Mouse (Mus musculus): ENCODE data around the gene Ppil6. TPM values are rescaled to one million over a fixed set of nuclear protein-coding genes. Genes with fewer than 3 reads are reported as not detected.

Gene Ppil6
- polyA plus RNA-seq, 1 experiment from 2014 or later, result 1.4 TPM

DNA sequence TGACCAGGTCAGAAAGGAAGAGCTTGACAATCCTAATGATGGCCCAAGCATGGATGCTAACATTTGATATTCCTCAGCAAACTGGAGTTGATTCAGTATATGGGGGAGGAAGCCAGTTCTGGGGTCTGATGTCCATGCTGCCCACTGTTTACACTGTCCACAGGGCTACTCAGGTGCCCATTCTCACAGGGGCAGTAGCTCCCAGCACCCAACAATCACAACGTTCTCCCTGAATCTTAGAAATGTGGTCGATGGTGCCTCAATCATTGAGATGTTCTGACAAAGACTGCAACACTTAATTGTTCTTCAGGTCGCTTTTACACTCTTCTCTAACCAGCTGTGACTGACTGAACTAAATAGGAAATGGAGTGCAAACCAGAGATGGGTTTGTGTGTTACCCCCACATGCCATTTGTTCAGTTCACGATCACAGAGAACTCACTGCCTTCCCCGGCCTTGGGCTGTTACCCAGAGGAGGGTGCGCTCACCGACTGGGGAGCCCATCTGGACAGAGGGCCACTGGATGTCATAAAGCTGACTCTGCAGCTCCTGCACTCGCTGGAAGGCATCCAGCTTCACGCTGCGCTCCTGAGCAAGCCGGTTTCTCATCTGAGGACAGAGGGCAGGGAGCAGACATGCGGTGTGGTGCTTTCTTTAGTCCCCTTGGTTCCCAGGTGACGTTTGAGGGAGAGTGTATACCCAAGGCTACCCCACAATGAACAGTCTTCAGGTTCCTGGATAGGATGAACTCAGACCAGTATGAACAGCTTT lies 56.3 kb downstream of the Ppil6 start:
- Histone ChIP-seq H3K4me2 (ENCODE audit: low read depth, low read length) (no peak overlapping the region), H3K27ac (ENCODE audit: low read length) (no peak overlapping the region), H3K9me3 (replicated peaks; ENCODE audit: control insufficient read depth, low read length) (peaks cover 11% of the 10 kb centered on the region), H3K4me3 (ENCODE audit: low read length) (no peak overlapping the region), H3K4me1 (ENCODE audit: control insufficient read depth, insufficient read depth, low read length) (peaks cover 7% of the 10 kb centered on the region), H3K27me3 (ENCODE audit: control insufficient read depth, insufficient read depth, low read length) (no peaks in the 10 kb centered on the region), H3K36me3 (ENCODE audit: control insufficient read depth, insufficient read depth) (peaks cover 3% of the 10 kb centered on the region; the same call in 1 of the 2 replicates), H3K9ac (ENCODE audit: low read length) (no peak overlapping the region)
- 63% methylated on average over 13 of the region's 13 CpGs for WGBS
- no peak for ATAC-seq (replicated peaks; ENCODE audit: extremely low read depth, insufficient read depth, low FRiP score)

DNA sequence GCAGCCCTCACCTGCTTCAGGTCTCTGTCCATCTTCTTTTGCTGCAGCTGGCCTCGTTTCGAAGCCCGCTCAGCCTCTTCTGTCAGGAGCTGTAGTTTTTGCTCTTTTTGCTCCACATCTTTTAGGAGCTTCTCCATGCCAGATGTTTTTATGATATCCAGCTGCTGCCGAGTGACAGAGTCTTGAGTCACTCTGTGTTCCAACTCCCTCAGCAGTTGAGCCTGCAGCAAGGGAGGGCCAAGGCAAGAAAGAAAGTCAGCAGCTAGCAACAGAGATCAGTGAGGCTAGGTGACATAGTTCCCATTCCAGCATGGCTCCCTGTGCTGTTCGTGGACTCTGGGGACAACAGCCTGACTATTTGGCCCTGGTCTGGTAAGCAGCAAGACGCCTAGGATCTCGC lies 60.5 kb downstream of the Ppil6 start:
- Histone ChIP-seq H3K9me3 (replicated peaks; ENCODE audit: control insufficient read depth, low read length) (peaks cover 11% of the 10 kb centered on the region), H3K9ac (ENCODE audit: low read length) (no peak overlapping the region), H3K4me3 (ENCODE audit: low read length) (no peak overlapping the region), H3K27me3 (ENCODE audit: control insufficient read depth, insufficient read depth, low read length) (no peaks in the 10 kb centered on the region), H3K27ac (ENCODE audit: low read length) (no peak overlapping the region), H3K4me1 (ENCODE audit: control insufficient read depth, insufficient read depth, low read length) (peaks cover 8% of the 10 kb centered on the region), H3K36me3 (ENCODE audit: control insufficient read depth, insufficient read depth) (peaks cover 3% of the 10 kb centered on the region; the same call in 1 of the 2 replicates), H3K4me2 (ENCODE audit: low read depth, low read length) (no peak overlapping the region)
- 70% methylated on average over 7 of the region's 7 CpGs for WGBS
- no peak for ATAC-seq (replicated peaks; ENCODE audit: extremely low read depth, insufficient read depth, low FRiP score)

DNA sequence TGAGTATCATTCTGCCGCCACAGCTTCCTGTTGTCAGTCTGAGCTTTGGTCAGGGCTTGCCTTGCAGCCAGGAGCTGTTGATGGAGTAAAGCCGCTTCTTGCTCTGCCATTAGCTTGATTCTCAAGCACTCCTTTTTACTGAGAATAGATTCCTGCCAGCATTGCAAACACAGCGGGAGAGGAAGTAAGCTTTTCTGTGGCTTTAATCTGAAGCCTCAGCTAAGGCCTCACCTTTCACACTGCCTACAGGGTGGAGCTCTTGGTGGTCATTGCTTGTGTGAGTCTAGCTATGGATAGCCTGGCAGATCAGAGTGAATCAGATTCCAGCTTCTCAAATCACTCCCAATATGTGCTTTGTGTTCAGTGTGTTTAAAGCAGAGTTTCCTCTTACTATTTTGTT lies 62.1 kb downstream of the Ppil6 start:
- peaks cover 3% of the 10 kb centered on the region; the same call in 1 of the 2 replicates for H3K36me3 ChIP-seq (ENCODE audit: control insufficient read depth, insufficient read depth)
- H3K4me2 ChIP-seq (ENCODE audit: low read depth, low read length), result no peak overlapping the region
- H3K4me3 ChIP-seq (ENCODE audit: low read length), result no peak overlapping the region
- no peaks in the 10 kb centered on the region for H3K27me3 ChIP-seq (ENCODE audit: control insufficient read depth, insufficient read depth, low read length)
- WGBS, result 40% methylated on average over 3 of the region's 3 CpGs
- H3K4me1 ChIP-seq (ENCODE audit: control insufficient read depth, insufficient read depth, low read length), result peaks cover 8% of the 10 kb centered on the region
- H3K9me3 ChIP-seq (replicated peaks; ENCODE audit: control insufficient read depth, low read length), result peaks cover 11% of the 10 kb centered on the region
- peak overlapping the region; percentile 59; the same call in 1 of the 2 replicates for H3K27ac ChIP-seq (ENCODE audit: low read length)
- ATAC-seq (replicated peaks; ENCODE audit: extremely low read depth, insufficient read depth, low FRiP score), result no peak
- no peak overlapping the region for H3K9ac ChIP-seq (ENCODE audit: low read length)

DNA sequence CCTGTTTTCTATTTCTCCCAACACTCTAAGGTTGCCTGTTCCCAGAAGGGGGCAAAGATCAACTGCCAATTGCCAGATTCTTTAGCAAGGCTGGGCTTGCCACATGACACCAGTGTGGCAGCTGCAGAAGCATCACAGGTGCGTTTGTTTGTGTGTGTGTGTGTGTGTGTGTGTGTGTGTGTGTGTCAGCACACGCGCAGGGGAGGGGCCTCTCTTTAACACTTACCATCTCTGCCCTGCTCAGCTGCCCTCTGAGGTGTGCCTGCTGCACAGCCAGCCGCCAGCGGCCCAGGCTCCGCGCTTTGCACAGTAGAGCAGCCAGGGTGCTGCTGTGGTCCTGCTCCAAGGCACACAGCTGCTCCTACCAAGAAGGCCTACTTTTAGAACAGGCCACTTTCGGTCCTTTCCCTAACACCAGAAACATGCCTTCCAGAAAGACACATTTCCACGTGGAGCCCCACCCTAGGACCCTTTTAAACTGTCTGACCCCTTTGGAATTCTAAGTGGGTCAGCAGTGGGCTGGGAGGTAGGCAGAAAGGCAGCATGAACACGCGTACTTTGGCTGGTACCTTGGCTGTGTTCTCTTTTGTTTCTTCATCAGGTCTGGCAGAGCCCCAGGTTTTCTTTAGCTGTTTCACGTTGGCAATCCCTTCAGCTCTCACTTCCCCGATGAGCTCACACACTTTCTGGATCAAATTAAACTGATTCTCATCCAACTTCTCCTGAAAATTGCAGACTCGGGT lies 62.8 kb downstream of the Ppil6 start:
- Histone ChIP-seq H3K9ac (ENCODE audit: low read length) (no peak overlapping the region), H3K4me1 (ENCODE audit: control insufficient read depth, insufficient read depth, low read length) (peaks cover 8% of the 10 kb centered on the region), H3K36me3 (ENCODE audit: control insufficient read depth, insufficient read depth) (peaks cover 3% of the 10 kb centered on the region; the same call in 1 of the 2 replicates), H3K27ac (ENCODE audit: low read length) (peak overlapping the region; percentile 61), H3K4me3 (ENCODE audit: low read length) (no peak overlapping the region), H3K4me2 (ENCODE audit: low read depth, low read length) (no peak overlapping the region), H3K27me3 (ENCODE audit: control insufficient read depth, insufficient read depth, low read length) (no peaks in the 10 kb centered on the region), H3K9me3 (replicated peaks; ENCODE audit: control insufficient read depth, low read length) (peaks cover 11% of the 10 kb centered on the region)
- 39% methylated on average over 14 of the region's 14 CpGs for WGBS
- peak; percentile 72 for ATAC-seq (replicated peaks; ENCODE audit: extremely low read depth, insufficient read depth, low FRiP score)

DNA sequence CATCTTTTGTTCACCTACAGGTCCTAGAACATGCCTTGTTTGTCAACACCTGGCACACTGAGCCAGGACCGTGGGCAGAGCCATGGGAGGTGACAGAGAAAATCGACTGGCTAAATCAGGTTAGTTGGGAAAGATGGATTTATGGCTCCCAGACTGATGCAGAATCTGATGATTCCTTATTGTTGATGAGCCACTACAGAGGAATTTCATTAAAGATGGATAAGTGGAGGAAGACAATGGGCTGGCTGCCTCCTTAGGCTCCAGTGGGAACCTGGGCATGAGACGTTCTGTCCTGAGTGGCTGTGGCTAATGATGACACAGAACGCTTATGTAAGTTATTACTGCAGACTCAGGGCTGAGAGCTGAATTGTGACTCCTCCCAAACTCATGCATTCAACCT lies 63.5 kb downstream of the Ppil6 start:
- Histone ChIP-seq H3K9ac (ENCODE audit: low read length) (no peak overlapping the region), H3K27me3 (ENCODE audit: control insufficient read depth, insufficient read depth, low read length) (no peaks in the 10 kb centered on the region), H3K4me3 (ENCODE audit: low read length) (no peak overlapping the region), H3K36me3 (ENCODE audit: control insufficient read depth, insufficient read depth) (peaks cover 3% of the 10 kb centered on the region; the same call in 1 of the 2 replicates), H3K4me1 (ENCODE audit: control insufficient read depth, insufficient read depth, low read length) (peaks cover 8% of the 10 kb centered on the region), H3K9me3 (replicated peaks; ENCODE audit: control insufficient read depth, low read length) (peaks cover 8% of the 10 kb centered on the region), H3K27ac (ENCODE audit: low read length) (peak overlapping the region; percentile 61), H3K4me2 (ENCODE audit: low read depth, low read length) (no peak overlapping the region)
- no peak for ATAC-seq (replicated peaks; ENCODE audit: extremely low read depth, insufficient read depth, low FRiP score)
- WGBS, result 70% methylated on average over 4 of the region's 4 CpGs

DNA sequence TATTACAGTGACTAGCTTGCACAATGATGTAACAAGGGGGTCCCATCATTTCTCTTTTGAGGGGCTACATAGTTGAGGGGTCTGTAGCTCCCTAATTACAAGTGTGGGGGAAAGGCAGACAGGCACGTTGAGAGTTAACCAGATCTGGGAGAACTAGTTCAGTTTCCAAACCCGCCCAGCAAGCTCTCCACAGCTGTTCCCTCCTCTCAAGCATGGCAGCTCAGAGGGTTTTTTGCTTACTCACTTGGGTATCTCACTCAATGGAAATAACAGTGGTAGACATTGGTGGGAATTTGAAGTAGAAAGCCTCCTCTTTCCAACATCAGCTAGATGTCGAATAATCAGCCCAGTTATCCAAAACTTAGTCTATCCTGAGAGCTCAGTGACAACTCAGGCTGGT lies 64.8 kb downstream of the Ppil6 start:
- no peak for ATAC-seq (replicated peaks; ENCODE audit: extremely low read depth, insufficient read depth, low FRiP score)
- no peaks in the 10 kb centered on the region for H3K36me3 ChIP-seq (ENCODE audit: control insufficient read depth, insufficient read depth)
- no peaks in the 10 kb centered on the region for H3K27me3 ChIP-seq (ENCODE audit: control insufficient read depth, insufficient read depth, low read length)
- no peak overlapping the region for H3K4me3 ChIP-seq (ENCODE audit: low read length)
- no peak overlapping the region for H3K9ac ChIP-seq (ENCODE audit: low read length)
- H3K4me2 ChIP-seq (ENCODE audit: low read depth, low read length), result no peak overlapping the region
- H3K4me1 ChIP-seq (ENCODE audit: control insufficient read depth, insufficient read depth, low read length), result peaks cover 8% of the 10 kb centered on the region
- H3K27ac ChIP-seq (ENCODE audit: low read length), result no peak overlapping the region
- H3K9me3 ChIP-seq (replicated peaks; ENCODE audit: control insufficient read depth, low read length), result peaks cover 3% of the 10 kb centered on the region
- WGBS, result 73% methylated on average over 3 of the region's 3 CpGs

DNA sequence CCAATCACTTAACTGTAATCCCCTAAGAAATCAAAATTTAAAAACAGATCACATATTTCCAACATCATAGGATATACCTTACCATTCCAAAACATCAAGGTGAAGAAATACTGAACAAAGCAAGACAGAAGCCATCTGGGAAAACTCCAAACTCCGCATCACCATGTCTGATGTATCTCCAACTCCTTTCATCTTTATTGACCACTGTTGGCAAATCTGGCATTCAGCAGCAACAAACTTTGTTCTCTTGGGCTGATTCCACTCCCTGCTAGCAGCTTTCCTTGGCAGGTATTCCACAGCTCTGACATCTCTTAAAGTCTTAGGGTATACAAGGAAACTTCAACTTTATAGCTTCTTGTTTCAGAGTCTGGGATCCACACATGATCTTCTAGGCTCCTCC lies 68.2 kb downstream of the Ppil6 start:
- Histone ChIP-seq H3K9ac (ENCODE audit: low read length) (no peak overlapping the region), H3K4me1 (ENCODE audit: control insufficient read depth, insufficient read depth, low read length) (peaks cover 9% of the 10 kb centered on the region)
- WGBS, result 91% methylated on average over 1 of the region's 1 CpGs

DNA sequence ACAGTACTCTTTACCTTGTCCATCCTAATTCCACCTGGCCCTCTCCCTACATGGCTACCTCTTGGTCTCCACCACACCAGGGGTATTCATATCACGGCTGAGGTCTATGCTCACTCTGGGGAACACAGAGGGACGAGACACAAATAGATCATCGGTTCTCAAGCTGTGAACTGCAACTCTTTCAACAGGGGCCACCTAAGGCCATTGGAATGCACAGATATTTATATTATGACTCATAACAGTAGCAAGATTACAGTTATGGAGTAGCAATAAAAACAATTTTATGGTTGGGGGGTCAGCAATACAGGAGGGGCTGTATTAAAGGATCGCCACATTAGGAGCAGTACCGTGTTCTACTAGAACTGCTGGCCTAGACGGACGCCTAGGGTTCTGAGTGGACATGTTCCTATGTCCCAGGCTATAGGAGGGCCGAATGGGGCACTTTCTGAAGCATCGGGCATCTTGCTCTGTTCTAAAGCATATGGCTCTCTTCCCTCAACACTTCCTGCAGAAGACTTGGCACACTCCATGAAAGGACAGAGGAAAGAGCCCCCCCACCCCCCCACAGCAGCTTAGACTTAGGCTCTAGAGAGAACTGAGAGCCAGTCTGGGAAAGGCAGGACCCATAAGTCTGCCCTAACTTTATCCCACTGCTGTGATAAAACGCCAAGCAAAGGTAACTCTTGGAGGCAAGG lies 71.6 kb downstream of the Ppil6 start:
- peaks cover 13% of the 10 kb centered on the region for H3K4me1 ChIP-seq (ENCODE audit: control insufficient read depth, insufficient read depth, low read length)
- 69% methylated on average over 10 of the region's 10 CpGs for WGBS
- no peak overlapping the region for H3K4me2 ChIP-seq (ENCODE audit: low read depth, low read length)
- peaks cover 11% of the 10 kb centered on the region for H3K9me3 ChIP-seq (replicated peaks; ENCODE audit: control insufficient read depth, low read length)
- ATAC-seq (replicated peaks; ENCODE audit: extremely low read depth, insufficient read depth, low FRiP score), result no peak
- no peaks in the 10 kb centered on the region for H3K27me3 ChIP-seq (ENCODE audit: control insufficient read depth, insufficient read depth, low read length)
- H3K36me3 ChIP-seq (ENCODE audit: control insufficient read depth, insufficient read depth), result no peaks in the 10 kb centered on the region
- H3K9ac ChIP-seq (ENCODE audit: low read length), result no peak overlapping the region
- H3K27ac ChIP-seq (ENCODE audit: low read length), result no peak overlapping the region
- no peak overlapping the region for H3K4me3 ChIP-seq (ENCODE audit: low read length)

More for the DNA sequence above, 68.2 kb downstream of the Ppil6 start:
- H3K4me3 ChIP-seq (ENCODE audit: low read length), result no peak overlapping the region
- peaks cover 11% of the 10 kb centered on the region for H3K9me3 ChIP-seq (replicated peaks; ENCODE audit: control insufficient read depth, low read length)
- no peak overlapping the region for H3K27ac ChIP-seq (ENCODE audit: low read length)
- H3K27me3 ChIP-seq (ENCODE audit: control insufficient read depth, insufficient read depth, low read length), result no peaks in the 10 kb centered on the region
- H3K36me3 ChIP-seq (ENCODE audit: control insufficient read depth, insufficient read depth), result no peaks in the 10 kb centered on the region
- no peak for ATAC-seq (replicated peaks; ENCODE audit: extremely low read depth, insufficient read depth, low FRiP score)
- H3K4me2 ChIP-seq (ENCODE audit: low read depth, low read length), result no peak overlapping the region
